Comparison of ENCODE assay signal across 15 mouse cellular contexts in genomic region chr17:5536259-5537094, GRCm38 (mm10). TPM values are rescaled to one million over a fixed set of nuclear protein-coding genes. Genes with fewer than 3 reads are reported as not detected.
A peak's percentile ranks its signal among the peaks of the same experiment; 100 is the strongest.
DNase-seq lines count a peak whose midpoint lies in the region; ATAC-seq and TF ChIP-seq lines count a peak whose summit lies in the region.
"Had no signal": no experiment of that assay in that cellular context is flagged by ENCODE, and none has a peak within 500 bp of the region (broad histone marks: within the 10 kb centered on the region; RNA-seq: fewer than 3 reads in every experiment).

No protein-coding gene starts in this region.

- H3K4me3 ChIP-seq in layer of hippocampus, adult 2 months = no peak overlapping the region
- H3K4me3 ChIP-seq in forebrain, embryonic 13.5 days = no peak overlapping the region
- no peak overlapping the region for H3K4me3 ChIP-seq in hindbrain, embryonic 14.5 days (replicated peaks; ENCODE audit: low read length)
- H3K4me3 ChIP-seq: heart, embryonic 13.5 days; liver, embryonic 15.5 days; neural tube, embryonic 12.5 days had no signal

- H3K36me3 ChIP-seq in forebrain, embryonic 13.5 days (ENCODE audit: poor library complexity, severe bottlenecking) = no peaks in the 10 kb centered on the region
- H3K36me3 ChIP-seq in hindbrain, embryonic 14.5 days (replicated peaks; ENCODE audit: control insufficient read depth, insufficient read depth) = no peaks in the 10 kb centered on the region
- H3K36me3 ChIP-seq: heart, embryonic 13.5 days; neural tube, embryonic 12.5 days had no signal

- H3K27ac ChIP-seq in layer of hippocampus, adult 2 months = peak overlapping the region; percentile 76
- peak overlapping the region; percentile 20; the same call in 1 of the 2 replicates for H3K27ac ChIP-seq in forebrain, embryonic 13.5 days
- peak overlapping the region; percentile 71; the same call in 1 of the 2 replicates for H3K27ac ChIP-seq in hindbrain, embryonic 14.5 days
- H3K27ac ChIP-seq: heart, embryonic 13.5 days; liver, embryonic 15.5 days; neural tube, embryonic 12.5 days had no signal

- H3K4me2 ChIP-seq in forebrain, embryonic 13.5 days = no peak overlapping the region
- H3K4me2 ChIP-seq in hindbrain, embryonic 14.5 days (replicated peaks) = no peak overlapping the region
- H3K4me2 ChIP-seq: heart, embryonic 13.5 days; liver, embryonic 15.5 days; neural tube, embryonic 12.5 days had no signal

- no peak for TF ChIP-seq CTCF in layer of hippocampus, adult 2 months (conservative IDR thresholded peaks at IDR 0.05)

- ATAC-seq in forebrain, embryonic 13.5 days = peak; percentile 58
- ATAC-seq in hindbrain, embryonic 14.5 days (ENCODE audit: low FRiP score) = peak; percentile 61; the same call in 1 of the 2 replicates

- H3K9me3 ChIP-seq in forebrain, embryonic 13.5 days (replicated peaks) = no peaks in the 10 kb centered on the region
- no peaks in the 10 kb centered on the region for H3K9me3 ChIP-seq in hindbrain, embryonic 14.5 days (ENCODE audit: control insufficient read depth, low read length)
- H3K9me3 ChIP-seq: G1E; heart, embryonic 13.5 days; liver, embryonic 15.5 days; neural tube, embryonic 12.5 days had no signal

- WGBS in forebrain, embryonic 13.5 days = 71% methylated on average over 10 of the region's 12 CpGs
- WGBS in hindbrain, embryonic 14.5 days = 63% methylated on average over 11 of the region's 12 CpGs

- no peaks in the 10 kb centered on the region for H3K27me3 ChIP-seq in forebrain, embryonic 13.5 days
- no peaks in the 10 kb centered on the region for H3K27me3 ChIP-seq in hindbrain, embryonic 14.5 days (ENCODE audit: control insufficient read depth, insufficient read depth, low read length)
- H3K27me3 ChIP-seq: heart, embryonic 13.5 days; liver, embryonic 15.5 days; neural tube, embryonic 12.5 days had no signal

- no peak for DNase-seq in layer of hippocampus, adult 2 months (ENCODE audit: low spot score in 2 of 2)
- no peak for DNase-seq in layer of hippocampus, adult 9-11 months
- DNase-seq in hindbrain, embryonic 14.5 days (ENCODE audit: low spot score) = no peak
- peak; percentile 31 for DNase-seq in retina, embryonic 14.5 days (ENCODE audit: low spot score)
- no peak for DNase-seq in yolk sac, embryonic 10.5 days (ENCODE audit: low spot score)
- no peak for DNase-seq in layer of hippocampus, postnatal 25 days (ENCODE audit: extremely low spot score in 1 of 2, low spot score in 1 of 2)
- DNase-seq: kidney, postnatal 10 days; lung, postnatal 14 days; right cerebral cortex, postnatal 25 days; thymus, postnatal 4 days had no signal

- H3K9ac ChIP-seq in forebrain, embryonic 13.5 days = no peak overlapping the region
- no peak overlapping the region for H3K9ac ChIP-seq in hindbrain, embryonic 14.5 days
- H3K9ac ChIP-seq: heart, embryonic 13.5 days; liver, embryonic 15.5 days; neural tube, embryonic 12.5 days had no signal

- H3K4me1 ChIP-seq in forebrain, embryonic 13.5 days = peaks cover 7% of the 10 kb centered on the region; the same call in 1 of the 2 replicates
- H3K4me1 ChIP-seq in hindbrain, embryonic 14.5 days (replicated peaks; ENCODE audit: control insufficient read depth, insufficient read depth, low read length) = no peaks in the 10 kb centered on the region
- H3K4me1 ChIP-seq: heart, embryonic 13.5 days; neural tube, embryonic 12.5 days had no signal

RNA-seq across cellular contexts. Expression of gene Zdhhc14, which starts 44.1 kb away (rescaled TPM):
- total RNA-seq in layer of hippocampus, adult 2 months (2021) = 10 to 100 TPM; 40.6 to 48.6 TPM
- polyA plus RNA-seq in forebrain, embryonic 13.5 days (2015; fragmentation: Nextera tagmentation; extraction: Ambion mirVana) = 2.4 and 2.7 TPM in 2 replicates
- 12.3 and 15.0 TPM in 2 replicates for polyA plus RNA-seq in hindbrain, embryonic 14.5 days (2014; fragmentation: Nextera tagmentation; extraction: Ambion mirVana)
- 10 to 100 TPM; 47.2 to 49.3 TPM for total RNA-seq in layer of hippocampus, postnatal 25 days (2021)

Comparison
In these comparisons a context has a peak if more than half of its experiments do, and no peak if none do; other contexts are left out.
1. H3K27ac ChIP-seq: peak in every context shown above with its lines; median percentile 76 in layer of hippocampus, adult 2 months; 71 in hindbrain, embryonic 14.5 days; 20 in forebrain, embryonic 13.5 days.